Mouse (Mus musculus): ENCODE results near the gene Ankrd44. TPM values are rescaled to one million over a fixed set of nuclear protein-coding genes. Genes with fewer than 3 reads are reported as not detected.

The Ankrd44 gene
- polyA plus RNA-seq, 1 experiment from 2014 or later: 6.3 TPM

DNA sequence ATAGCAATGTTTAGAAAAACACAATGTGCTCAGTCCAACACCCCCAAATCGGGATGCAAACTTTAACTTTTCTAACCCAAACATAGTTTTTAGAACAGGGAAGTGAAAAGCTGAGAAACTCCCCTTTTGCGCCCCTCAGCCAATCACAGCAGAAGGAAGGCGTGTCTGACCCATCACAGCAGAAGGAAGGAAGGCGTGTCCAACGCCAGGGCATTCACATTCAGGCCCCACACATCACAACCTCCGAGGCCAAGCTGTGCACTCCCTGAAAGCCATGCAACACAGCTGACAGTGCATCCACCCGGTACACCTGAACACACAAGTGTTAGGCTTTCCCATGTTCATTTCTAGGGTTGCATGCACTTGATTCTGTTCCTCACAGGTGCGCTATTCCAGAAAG, 150.1 kb downstream of the Ankrd44 start:
- no peak for ATAC-seq (ENCODE audit: extremely low read depth, insufficient number of reproducible peaks, low FRiP score, low TSS enrichment)
- peaks cover 6% of the 10 kb centered on the region for H3K4me1 ChIP-seq

DNA sequence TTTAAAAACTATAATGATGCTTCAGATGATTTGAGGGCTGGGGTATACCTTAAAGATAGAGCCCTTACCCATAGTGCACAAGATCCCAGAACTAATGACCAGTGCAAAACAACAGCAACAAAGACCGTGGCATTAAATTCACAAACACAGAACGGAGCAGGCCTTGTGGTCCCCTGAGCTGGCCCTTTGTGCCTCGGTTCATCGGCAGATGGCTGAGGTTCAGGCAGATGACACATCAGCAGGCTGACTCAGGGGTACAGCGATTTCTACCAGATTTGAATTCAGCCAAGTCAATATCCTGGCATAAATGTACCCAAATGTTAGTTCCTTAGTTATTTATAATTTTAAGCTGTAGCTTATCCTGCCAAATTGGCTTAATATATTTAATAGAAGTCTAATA, 153.3 kb downstream of the Ankrd44 start:
- Histone ChIP-seq H3K4me3 (no peak overlapping the region), H3K27me3 (replicated peaks) (no peaks in the 10 kb centered on the region), H3K27ac (replicated peaks) (no peak overlapping the region), H3K9ac (no peak overlapping the region), H3K9me3 (0 out of 2 replicates have a peak, but pooled peaks cover 3% of the 10 kb centered on the region), H3K4me2 (no peak overlapping the region), H3K4me1 (peaks cover 6% of the 10 kb centered on the region), H3K36me3 (0 out of 2 replicates have a peak, but pooled peaks cover 3% of the 10 kb centered on the region)
- 80% methylated on average over 5 of the region's 5 CpGs for WGBS
- ATAC-seq (ENCODE audit: extremely low read depth, insufficient number of reproducible peaks, low FRiP score, low TSS enrichment): no peak

More for the DNA sequence above, 150.1 kb downstream of the Ankrd44 start:
- Histone ChIP-seq H3K9ac (no peak overlapping the region), H3K4me3 (no peak overlapping the region), H3K27ac (replicated peaks) (no peak overlapping the region), H3K36me3 (no peaks in the 10 kb centered on the region), H3K27me3 (replicated peaks) (no peaks in the 10 kb centered on the region), H3K9me3 (peaks cover 2% of the 10 kb centered on the region; the same call in 1 of the 2 replicates), H3K4me2 (no peak overlapping the region)
- 60% methylated on average over 8 of the region's 8 CpGs for whole genome bisulfite sequencing

DNA sequence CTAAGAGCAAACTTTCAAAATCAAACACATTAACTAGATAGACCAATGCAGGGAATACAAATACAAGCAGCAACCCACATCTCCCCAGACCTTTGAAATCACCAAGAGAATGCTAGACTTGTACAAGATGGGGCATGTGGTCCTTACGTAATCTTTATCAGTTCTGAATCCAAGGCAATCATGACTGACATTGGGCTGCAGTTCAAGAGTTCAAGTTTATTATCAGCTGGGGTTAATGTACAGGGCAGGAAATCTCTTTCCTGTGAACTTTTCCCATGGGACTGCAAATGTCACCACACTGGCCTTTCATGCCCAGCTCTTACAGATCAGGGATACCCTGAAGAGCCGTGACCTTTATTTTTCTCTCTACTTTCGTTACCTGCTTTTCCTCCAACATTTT, 154.7 kb downstream of the Ankrd44 start:
- H3K4me2 ChIP-seq: no peak overlapping the region
- no peaks in the 10 kb centered on the region for H3K27me3 ChIP-seq (replicated peaks)
- ATAC-seq (ENCODE audit: extremely low read depth, insufficient number of reproducible peaks, low FRiP score, low TSS enrichment): no peak
- H3K4me1 ChIP-seq: no peaks in the 10 kb centered on the region
- H3K36me3 ChIP-seq: 0 out of 2 replicates have a peak, but pooled peaks cover 3% of the 10 kb centered on the region
- no peak overlapping the region for H3K27ac ChIP-seq (replicated peaks)
- 0 out of 2 replicates have a peak, but pooled peaks cover 3% of the 10 kb centered on the region for H3K9me3 ChIP-seq
- 75% methylated on average over 3 of the region's 3 CpGs for WGBS
- H3K9ac ChIP-seq: no peak overlapping the region
- H3K4me3 ChIP-seq: no peak overlapping the region

DNA sequence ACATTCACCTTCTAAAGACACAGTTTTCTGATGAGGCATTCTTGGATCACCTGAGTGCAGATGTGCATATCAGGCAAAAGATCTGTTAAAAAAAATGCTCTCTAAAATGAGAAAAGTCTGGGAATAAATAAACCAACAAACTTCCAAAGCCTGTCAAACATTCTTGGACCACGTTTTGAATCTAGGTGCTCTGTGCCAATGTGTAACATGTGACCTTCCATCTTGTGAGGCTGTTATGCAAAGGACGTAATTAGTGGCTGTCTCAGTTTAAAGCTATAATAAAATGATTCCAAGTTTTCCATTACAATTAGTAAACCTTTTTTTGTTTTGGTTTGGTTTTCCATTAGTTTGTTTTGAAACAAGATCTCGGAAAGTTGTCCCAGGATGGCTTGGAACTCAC, 159.0 kb downstream of the Ankrd44 start:
- Histone ChIP-seq H3K9me3 (0 out of 2 replicates have a peak, but pooled peaks cover 3% of the 10 kb centered on the region), H3K4me1 (no peaks in the 10 kb centered on the region), H3K4me2 (no peak overlapping the region), H3K36me3 (peaks cover 10% of the 10 kb centered on the region), H3K4me3 (no peak overlapping the region), H3K27ac (replicated peaks) (no peak overlapping the region), H3K9ac (no peak overlapping the region), H3K27me3 (replicated peaks) (no peaks in the 10 kb centered on the region)
- 82% methylated on average over 3 of the region's 3 CpGs for WGBS
- ATAC-seq (ENCODE audit: extremely low read depth, insufficient number of reproducible peaks, low FRiP score, low TSS enrichment): no peak

DNA sequence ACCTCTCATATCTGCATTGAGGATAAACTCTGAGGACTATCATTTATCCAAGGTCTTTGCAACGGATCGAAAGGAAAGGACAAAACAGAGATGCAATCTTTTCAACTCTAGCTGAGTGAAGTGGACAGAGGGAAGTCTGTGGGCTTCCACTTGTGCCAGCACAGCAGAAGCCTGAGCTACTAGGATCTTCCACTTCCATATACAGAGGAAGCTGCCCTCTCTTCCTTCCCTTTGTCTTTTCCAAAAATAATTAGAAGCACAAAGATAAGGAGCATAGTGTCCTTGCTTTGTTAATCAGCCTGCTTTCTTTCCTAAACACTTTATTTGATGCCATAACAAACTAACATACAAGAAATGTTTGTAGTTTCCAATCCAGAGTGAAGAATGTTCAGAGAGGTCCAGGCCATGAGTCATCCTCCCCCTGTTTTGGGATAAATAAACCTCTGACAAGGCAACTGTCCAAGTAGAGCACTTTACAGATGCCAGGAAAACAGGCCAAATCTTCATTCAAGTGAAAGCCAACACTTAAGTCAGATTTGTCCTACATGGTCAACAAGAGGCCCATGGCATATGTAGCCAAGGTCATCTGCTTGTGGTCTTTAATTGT, 160.5 kb downstream of the Ankrd44 start:
- H3K4me3 ChIP-seq: no peak overlapping the region
- no peak overlapping the region for H3K9ac ChIP-seq
- H3K9me3 ChIP-seq: 0 out of 2 replicates have a peak, but pooled peaks cover 3% of the 10 kb centered on the region
- no peaks in the 10 kb centered on the region for H3K27me3 ChIP-seq (replicated peaks)
- H3K4me1 ChIP-seq: no peaks in the 10 kb centered on the region
- ATAC-seq (ENCODE audit: extremely low read depth, insufficient number of reproducible peaks, low FRiP score, low TSS enrichment): no peak
- H3K36me3 ChIP-seq: peaks cover 17% of the 10 kb centered on the region
- WGBS: 83% methylated on average over 2 of the region's 2 CpGs
- no peak overlapping the region for H3K27ac ChIP-seq (replicated peaks)
- H3K4me2 ChIP-seq: no peak overlapping the region

DNA sequence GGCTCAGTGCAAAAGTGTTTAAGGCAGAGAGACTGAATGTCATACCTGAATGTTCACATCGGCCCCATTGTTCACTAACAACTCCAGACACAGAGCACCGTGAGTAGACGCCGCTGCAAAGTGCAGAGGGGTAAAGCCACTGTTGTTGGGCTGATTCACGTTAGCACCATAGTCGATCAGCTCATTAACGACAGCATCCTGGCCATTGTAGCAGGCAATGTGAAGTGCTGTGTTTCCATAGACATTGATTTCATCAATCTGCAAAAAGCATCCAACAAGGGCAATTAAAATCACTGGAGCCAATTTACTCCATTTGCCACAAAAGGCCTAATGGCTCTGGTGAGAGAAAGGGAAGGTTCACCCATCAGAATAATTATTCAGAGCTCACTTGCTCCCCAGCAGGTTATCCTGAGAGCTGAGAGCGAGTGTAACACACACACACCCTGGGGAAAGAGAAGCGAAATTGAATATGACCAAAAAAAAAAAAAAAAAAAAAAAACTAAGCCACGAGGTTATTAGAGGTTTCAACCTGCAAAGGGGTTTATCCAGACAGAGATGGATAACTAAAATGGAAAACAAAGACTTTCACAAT, 163.9 kb downstream of the Ankrd44 start:
- no peak for ATAC-seq (ENCODE audit: extremely low read depth, insufficient number of reproducible peaks, low FRiP score, low TSS enrichment)
- no peak overlapping the region for H3K4me2 ChIP-seq
- H3K9ac ChIP-seq: no peak overlapping the region
- no peak overlapping the region for H3K27ac ChIP-seq (replicated peaks)
- H3K4me1 ChIP-seq: 0 out of 2 replicates have a peak, but pooled peaks cover under 1% of the 10 kb centered on the region
- H3K4me3 ChIP-seq: no peak overlapping the region
- peaks cover 13% of the 10 kb centered on the region for H3K36me3 ChIP-seq
- H3K9me3 ChIP-seq: no peaks in the 10 kb centered on the region
- no peaks in the 10 kb centered on the region for H3K27me3 ChIP-seq (replicated peaks)
- 80% methylated on average over 10 of the region's 10 CpGs for WGBS

DNA sequence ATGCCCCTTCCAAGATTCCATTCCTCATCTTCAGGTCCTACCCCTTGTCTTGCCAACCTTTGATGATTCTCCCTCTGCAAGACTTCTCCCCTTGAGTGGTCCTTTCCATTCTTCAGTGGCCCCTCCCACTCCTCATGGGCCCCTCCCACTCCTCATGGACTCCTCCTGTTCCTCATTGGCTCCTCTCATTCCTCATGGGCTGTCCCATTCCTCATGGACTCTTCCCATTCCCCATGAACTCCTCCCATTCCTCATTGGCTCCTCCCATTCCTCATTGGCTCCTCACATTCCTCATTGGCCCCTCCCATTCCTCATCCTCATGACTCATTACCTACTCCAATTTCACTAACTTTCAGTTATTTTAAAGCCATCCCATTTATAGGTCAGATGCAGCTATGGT, 166.3 kb downstream of the Ankrd44 start:
- Histone ChIP-seq H3K27me3 (replicated peaks) (no peaks in the 10 kb centered on the region), H3K4me3 (no peak overlapping the region), H3K9ac (no peak overlapping the region), H3K27ac (replicated peaks) (no peak overlapping the region), H3K4me2 (no peak overlapping the region), H3K4me1 (0 out of 2 replicates have a peak, but pooled peaks cover 3% of the 10 kb centered on the region), H3K9me3 (no peaks in the 10 kb centered on the region), H3K36me3 (peaks cover 10% of the 10 kb centered on the region)
- no peak for ATAC-seq (ENCODE audit: extremely low read depth, insufficient number of reproducible peaks, low FRiP score, low TSS enrichment)

DNA sequence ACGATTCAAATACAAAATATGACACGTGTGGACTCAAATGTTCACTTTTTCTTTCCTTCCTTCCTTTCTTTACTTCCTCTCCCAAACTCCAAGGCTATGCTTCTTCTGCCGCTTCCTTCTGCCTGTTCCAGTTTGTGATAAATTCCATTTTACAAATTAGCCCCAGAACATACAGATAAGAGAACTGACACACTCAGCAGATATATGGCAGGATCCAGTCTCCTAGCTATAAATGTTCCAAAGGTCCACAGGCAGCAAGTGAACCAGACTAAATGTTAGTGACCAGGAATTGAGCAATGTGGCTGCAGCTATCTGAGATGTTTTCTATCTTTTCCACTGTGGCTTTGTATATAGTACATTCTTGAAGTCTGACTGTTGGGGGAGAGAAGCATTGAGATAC, 168.9 kb downstream of the Ankrd44 start:
- no peaks in the 10 kb centered on the region for H3K9me3 ChIP-seq
- no peak overlapping the region for H3K9ac ChIP-seq
- whole genome bisulfite sequencing: 52% methylated on average over 3 of the region's 3 CpGs
- no peak overlapping the region for H3K4me3 ChIP-seq
- no peak for ATAC-seq (ENCODE audit: extremely low read depth, insufficient number of reproducible peaks, low FRiP score, low TSS enrichment)
- peaks cover 8% of the 10 kb centered on the region for H3K36me3 ChIP-seq
- H3K4me1 ChIP-seq: peaks cover 8% of the 10 kb centered on the region
- H3K27ac ChIP-seq (replicated peaks): no peak overlapping the region
- no peaks in the 10 kb centered on the region for H3K27me3 ChIP-seq (replicated peaks)
- H3K4me2 ChIP-seq: no peak overlapping the region

DNA sequence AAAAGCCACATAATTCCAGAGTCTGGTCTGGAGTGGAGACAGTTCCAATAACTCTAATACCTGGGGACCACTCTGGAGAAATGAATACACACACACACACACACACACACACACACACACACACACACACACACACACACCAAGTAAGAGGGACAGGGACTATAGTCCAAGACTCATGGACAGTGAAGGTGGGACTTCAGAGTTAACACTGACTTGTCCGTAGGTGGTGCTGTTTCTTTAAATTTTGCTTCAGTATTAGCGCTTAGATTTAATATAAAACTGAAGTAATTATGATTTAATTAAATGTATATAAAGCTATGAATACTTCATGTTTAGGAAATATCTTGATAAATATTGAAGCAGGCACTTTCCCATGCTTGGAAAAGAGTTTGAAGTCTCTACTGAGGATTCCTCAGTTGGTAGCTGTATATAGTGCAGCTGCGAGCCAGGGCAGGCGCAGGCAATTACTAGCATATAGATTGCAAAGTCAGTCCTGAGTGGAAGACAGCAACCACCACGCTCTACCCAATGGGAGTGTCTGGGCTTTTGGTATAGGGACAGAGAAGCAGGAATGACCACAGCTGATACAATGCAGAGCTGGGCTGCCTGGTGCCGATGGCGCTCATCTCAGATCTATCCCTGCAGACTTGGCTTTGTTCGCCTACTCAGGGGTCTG, 170.4 kb downstream of the Ankrd44 start:
- Histone ChIP-seq H3K4me1 (peaks cover 20% of the 10 kb centered on the region), H3K4me2 (no peak overlapping the region), H3K9ac (no peak overlapping the region), H3K36me3 (no peaks in the 10 kb centered on the region; the same call in 1 of the 2 replicates), H3K27me3 (replicated peaks) (no peaks in the 10 kb centered on the region), H3K27ac (replicated peaks) (no peak overlapping the region), H3K4me3 (no peak overlapping the region), H3K9me3 (no peaks in the 10 kb centered on the region)
- WGBS: 72% methylated on average over 8 of the region's 8 CpGs
- ATAC-seq (ENCODE audit: extremely low read depth, insufficient number of reproducible peaks, low FRiP score, low TSS enrichment): no peak

DNA sequence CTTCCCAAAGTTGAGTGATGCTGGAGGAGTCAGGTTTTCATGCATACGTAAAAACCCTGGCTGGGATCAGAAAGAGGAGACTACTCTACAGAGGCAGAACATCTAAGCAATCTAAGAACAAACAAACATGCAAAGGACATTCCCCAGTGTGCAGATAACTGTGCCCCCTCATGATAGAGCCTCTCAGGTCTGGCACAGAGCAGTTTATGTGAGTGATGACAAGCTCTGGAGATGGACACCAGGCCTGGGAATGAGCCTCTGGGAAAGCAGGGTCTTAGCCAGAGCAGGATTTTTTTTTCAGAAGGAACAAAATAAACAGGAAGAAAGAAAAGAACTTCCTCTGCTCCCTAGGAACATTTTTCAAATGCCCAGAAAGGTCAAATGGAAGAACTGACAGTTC, 176.2 kb downstream of the Ankrd44 start:
- peak overlapping the region; percentile 41 for H3K4me2 ChIP-seq

DNA sequence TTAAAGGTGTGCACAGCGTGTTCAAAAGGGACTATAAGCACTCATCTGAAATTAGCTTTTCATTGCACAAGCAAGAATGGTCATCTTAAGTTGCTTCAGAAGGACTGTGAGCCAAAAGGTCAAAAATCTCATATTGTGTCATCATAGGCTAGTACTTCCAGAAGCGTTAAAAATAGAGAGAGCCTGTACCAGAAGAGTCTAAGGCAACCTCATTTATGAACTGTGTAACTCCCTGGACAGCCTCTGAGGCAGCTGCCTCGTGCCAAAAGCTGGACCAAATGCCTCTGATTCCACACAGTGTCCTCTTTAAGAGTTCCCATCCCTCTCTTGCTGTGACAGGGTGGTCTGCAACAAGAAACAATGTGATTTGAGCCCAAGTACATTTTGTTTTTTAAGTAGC, 176.7 kb downstream of the Ankrd44 start:
- Histone ChIP-seq H3K27ac (replicated peaks) (peak overlapping the region; percentile 79), H3K4me2 (peak overlapping the region; percentile 41), H3K9ac (peak overlapping the region; percentile 37; the same call in 1 of the 2 replicates), H3K4me3 (no peak overlapping the region), H3K27me3 (replicated peaks) (no peaks in the 10 kb centered on the region), H3K9me3 (no peaks in the 10 kb centered on the region), H3K36me3 (no peaks in the 10 kb centered on the region; the same call in 1 of the 2 replicates), H3K4me1 (peaks cover 55% of the 10 kb centered on the region)
- ATAC-seq (ENCODE audit: extremely low read depth, insufficient number of reproducible peaks, low FRiP score, low TSS enrichment): no peak; the same call in 1 of the 2 replicates
- WGBS: 23% methylated on average over 3 of the region's 3 CpGs

More for the DNA sequence above, 176.2 kb downstream of the Ankrd44 start:
- no peaks in the 10 kb centered on the region; the same call in 1 of the 2 replicates for H3K36me3 ChIP-seq
- H3K9ac ChIP-seq: peak overlapping the region; percentile 10; the same call in 1 of the 2 replicates
- 6% methylated on average over 1 of the region's 1 CpGs for WGBS
- peak overlapping the region; percentile 79 for H3K27ac ChIP-seq (replicated peaks)
- H3K4me3 ChIP-seq: no peak overlapping the region
- H3K4me1 ChIP-seq: peaks cover 55% of the 10 kb centered on the region
- peak; percentile 25; the same call in 1 of the 2 replicates for ATAC-seq (ENCODE audit: extremely low read depth, insufficient number of reproducible peaks, low FRiP score, low TSS enrichment)
- no peaks in the 10 kb centered on the region for H3K9me3 ChIP-seq
- no peaks in the 10 kb centered on the region for H3K27me3 ChIP-seq (replicated peaks)
